Mouse (Mus musculus): ENCODE measurements around the gene Xylt2. TPM values are rescaled to one million over a fixed set of nuclear protein-coding genes. Genes with fewer than 3 reads are reported as not detected.
"Not testable (repeated sequence)": the region's sequence is repeated elsewhere in the genome, so short reads cannot be mapped to it uniquely, and the experiment has no call there.

Gene Xylt2
- polyA plus RNA-seq, 1 experiment from 2014 or later: 16.4 TPM

GRCm38 (mm10) chr11:94676308-94676707 is 1.0 kb downstream of the Xylt2 start:
- WGBS: 41% methylated on average over 4 of the region's 4 CpGs
- Histone ChIP-seq H3K36me3 (no peaks in the 10 kb centered on the region), H3K9ac (peak overlapping the region; percentile 96), H3K27me3 (replicated peaks) (no peaks in the 10 kb centered on the region), H3K4me2 (peak overlapping the region; percentile 88), H3K27ac (ENCODE audit: poor library complexity, severe bottlenecking) (no peak overlapping the region), H3K9me3 (replicated peaks) (no peaks in the 10 kb centered on the region), H3K4me1 (replicated peaks) (peaks cover 27% of the 10 kb centered on the region), H3K4me3 (peak overlapping the region; percentile 96)
- no peak for ATAC-seq (ENCODE audit: insufficient number of reproducible peaks, low FRiP score)

- peaks cover 27% of the 10 kb centered on the region for H3K4me1 ChIP-seq (replicated peaks)
- no peak for ATAC-seq (ENCODE audit: insufficient number of reproducible peaks, low FRiP score)
- peaks cover 6% of the 10 kb centered on the region for H3K36me3 ChIP-seq
- no peaks in the 10 kb centered on the region for H3K9me3 ChIP-seq (replicated peaks)
- peak overlapping the region; percentile 88; the same call in 1 of the 2 replicates for H3K4me2 ChIP-seq
- H3K27ac ChIP-seq (ENCODE audit: poor library complexity, severe bottlenecking): no peak overlapping the region
- no peak overlapping the region for H3K9ac ChIP-seq
- H3K27me3 ChIP-seq (replicated peaks): no peaks in the 10 kb centered on the region
- 79% methylated on average over 5 of the region's 5 CpGs for WGBS
- H3K4me3 ChIP-seq: no peak overlapping the region
These were observed 1.9 kb downstream of the Xylt2 start for GRCm38 (mm10) chr11:94675446-94675845.

- peaks cover 11% of the 10 kb centered on the region for H3K36me3 ChIP-seq
- H3K9me3 ChIP-seq (replicated peaks): no peaks in the 10 kb centered on the region
- no peaks in the 10 kb centered on the region for H3K27me3 ChIP-seq (replicated peaks)
- H3K9ac ChIP-seq: no peak overlapping the region
- no peak overlapping the region for H3K4me2 ChIP-seq
- peaks cover 27% of the 10 kb centered on the region for H3K4me1 ChIP-seq (replicated peaks)
- 74% methylated on average over 5 of the region's 5 CpGs for WGBS
- no peak for ATAC-seq (ENCODE audit: insufficient number of reproducible peaks, low FRiP score)
- no peak overlapping the region for H3K4me3 ChIP-seq
- no peak overlapping the region for H3K27ac ChIP-seq (ENCODE audit: poor library complexity, severe bottlenecking)
These were observed 2.3 kb downstream of the Xylt2 start for GRCm38 (mm10) chr11:94674984-94675383.

DNA sequence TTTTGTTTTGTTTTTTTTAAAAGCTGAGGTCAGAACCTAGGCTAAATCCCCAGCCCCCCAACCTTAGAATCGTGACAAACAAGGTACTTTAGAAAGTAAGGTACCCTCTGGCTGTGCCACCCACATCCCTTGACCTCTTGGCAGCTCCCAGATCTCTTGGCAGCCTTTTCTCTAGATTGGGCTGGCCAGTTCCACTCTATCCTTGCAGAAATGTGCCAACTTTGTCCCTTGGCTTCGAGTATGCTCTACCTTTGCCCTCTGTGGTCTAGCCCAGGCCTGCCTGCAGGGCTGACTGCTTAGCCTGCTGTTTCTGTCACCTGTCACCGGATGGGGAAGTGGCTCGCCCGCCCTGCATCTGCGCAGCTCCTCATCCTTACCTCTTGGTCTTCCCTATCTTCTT is 12.0 kb downstream of the Xylt2 start:
- H3K36me3 ChIP-seq: peaks cover 84% of the 10 kb centered on the region
- no peak overlapping the region for H3K4me2 ChIP-seq
- 88% methylated on average over 6 of the region's 6 CpGs for WGBS
- no peaks in the 10 kb centered on the region for H3K27me3 ChIP-seq (replicated peaks)
- H3K4me1 ChIP-seq (replicated peaks): no peaks in the 10 kb centered on the region
- no peak overlapping the region for H3K27ac ChIP-seq (ENCODE audit: poor library complexity, severe bottlenecking)
- no peak overlapping the region for H3K9ac ChIP-seq
- H3K4me3 ChIP-seq: no peak overlapping the region
- ATAC-seq (ENCODE audit: insufficient number of reproducible peaks, low FRiP score): no peak
- H3K9me3 ChIP-seq (replicated peaks): no peaks in the 10 kb centered on the region

GRCm38 (mm10) chr11:94661344-94661743 is 16.0 kb downstream of the Xylt2 start:
- ATAC-seq (ENCODE audit: insufficient number of reproducible peaks, low FRiP score): no peak
- peaks cover 78% of the 10 kb centered on the region for H3K36me3 ChIP-seq
- H3K9me3 ChIP-seq (replicated peaks): no peaks in the 10 kb centered on the region

DNA sequence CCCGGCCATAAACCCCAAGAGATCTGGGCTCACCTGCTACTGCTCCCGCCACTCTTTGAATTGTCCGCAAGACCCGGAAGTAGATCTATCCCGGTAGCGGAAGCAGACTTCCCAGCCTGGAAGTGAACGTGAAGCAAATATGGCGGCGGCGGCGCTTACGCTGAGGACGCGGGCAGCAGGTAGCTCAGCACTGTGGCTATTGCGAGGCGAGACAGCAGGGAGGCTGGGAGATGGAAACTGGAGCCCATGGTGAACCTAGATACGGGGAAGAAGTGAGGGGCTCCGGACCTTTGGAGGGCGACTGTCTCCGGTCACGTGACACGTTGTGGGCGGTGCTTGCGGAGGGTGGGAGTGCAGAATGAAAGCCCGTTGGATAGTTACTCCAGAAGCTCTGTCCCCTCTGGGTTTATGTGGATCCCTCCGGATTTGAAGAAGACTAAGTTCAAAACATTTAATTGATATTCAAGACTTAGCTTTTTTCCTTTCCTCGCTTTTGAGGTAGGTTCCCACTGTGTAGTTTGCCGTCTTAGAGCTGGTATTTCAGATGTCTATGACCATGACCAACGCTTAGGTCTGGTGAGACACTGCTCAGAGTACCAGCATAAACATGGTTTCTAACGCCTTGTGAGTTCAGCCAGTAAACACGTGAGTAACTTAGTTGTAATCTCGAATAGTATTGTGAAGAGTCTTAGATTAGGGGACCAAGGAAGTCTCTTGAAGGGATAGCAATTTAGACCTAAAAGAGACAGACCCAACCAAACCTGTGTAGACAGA is 23.5 kb downstream of the Xylt2 start, which contains the start of the genes Mrpl27 and Eme1:
Gene Mrpl27 (plus strand): TSS at position 105 of the 774 bp plus-strand sequence.
Gene Eme1 (minus strand): TSS at position 302 of the 774 bp plus-strand sequence.
- WGBS: under 1% methylated on average over 32 of the region's 32 CpGs
- H3K36me3 ChIP-seq: peaks cover 45% of the 10 kb centered on the region
- peak; percentile 88 for ATAC-seq (ENCODE audit: insufficient number of reproducible peaks, low FRiP score)

More at GRCm38 (mm10) chr11:94661344-94661743, 16.0 kb downstream of the Xylt2 start:
- no peak overlapping the region for H3K4me3 ChIP-seq
- H3K27me3 ChIP-seq (replicated peaks): no peaks in the 10 kb centered on the region
- 50% methylated on average over 1 of the region's 1 CpGs for WGBS
- H3K27ac ChIP-seq (ENCODE audit: poor library complexity, severe bottlenecking): no peak overlapping the region
- H3K9ac ChIP-seq: no peak overlapping the region
- no peak overlapping the region for H3K4me2 ChIP-seq
- H3K4me1 ChIP-seq (replicated peaks): no peaks in the 10 kb centered on the region

GRCm38 (mm10) chr11:94652973-94653372 is 24.3 kb downstream of the Xylt2 start:
- Histone ChIP-seq H3K36me3 (peaks cover 41% of the 10 kb centered on the region), H3K27ac (ENCODE audit: poor library complexity, severe bottlenecking) (no peak overlapping the region), H3K4me2 (peak overlapping the region; percentile 79), H3K4me1 (replicated peaks) (peaks cover 10% of the 10 kb centered on the region), H3K27me3 (replicated peaks) (no peaks in the 10 kb centered on the region), H3K4me3 (peak overlapping the region; percentile 79), H3K9ac (no peak overlapping the region), H3K9me3 (replicated peaks) (no peaks in the 10 kb centered on the region)
- 42% methylated on average over 8 of the region's 8 CpGs for WGBS
- no peak for ATAC-seq (ENCODE audit: insufficient number of reproducible peaks, low FRiP score)

More for the DNA sequence above, 23.5 kb downstream of the Xylt2 start, which contains the start of the genes Mrpl27 and Eme1:
- peak within 1 kb of the TSS; percentile 93 for H3K27ac ChIP-seq (ENCODE audit: poor library complexity, severe bottlenecking)
- H3K9me3 ChIP-seq (replicated peaks): no peaks in the 10 kb centered on the region
- peak within 1 kb of the TSS; percentile 79 for H3K4me2 ChIP-seq
- H3K9ac ChIP-seq: peak within 1 kb of the TSS; percentile 76
- H3K4me1 ChIP-seq (replicated peaks): peaks cover 10% of the 10 kb centered on the region
- H3K4me3 ChIP-seq: peak within 1 kb of the TSS; percentile 79
- H3K27me3 ChIP-seq (replicated peaks): no peaks in the 10 kb centered on the region

- H3K4me3 ChIP-seq; H3K27ac ChIP-seq (ENCODE audit: poor library complexity, severe bottlenecking); H3K9me3 ChIP-seq (replicated peaks); H3K9ac ChIP-seq; ATAC-seq (ENCODE audit: insufficient number of reproducible peaks, low FRiP score); H3K4me2 ChIP-seq; H3K27me3 ChIP-seq (replicated peaks): not testable (repeated sequence)
- 94% methylated on average over 7 of the region's 7 CpGs for WGBS
- Histone ChIP-seq H3K36me3 (peaks cover 44% of the 10 kb centered on the region), H3K4me1 (replicated peaks) (peaks cover 10% of the 10 kb centered on the region)
These were observed 26.1 kb downstream of the Xylt2 start for GRCm38 (mm10) chr11:94651241-94651640.

- H3K27me3 ChIP-seq (replicated peaks): no peaks in the 10 kb centered on the region
- H3K9ac ChIP-seq: no peak overlapping the region
- no peak overlapping the region for H3K4me3 ChIP-seq
- no peaks in the 10 kb centered on the region for H3K9me3 ChIP-seq (replicated peaks)
- H3K4me2 ChIP-seq: no peak overlapping the region
- no peak overlapping the region for H3K27ac ChIP-seq (ENCODE audit: poor library complexity, severe bottlenecking)
- peaks cover 90% of the 10 kb centered on the region for H3K36me3 ChIP-seq
- H3K4me1 ChIP-seq (replicated peaks): no peaks in the 10 kb centered on the region
- 90% methylated on average over 4 of the region's 4 CpGs for WGBS
- no peak for ATAC-seq (ENCODE audit: insufficient number of reproducible peaks, low FRiP score)
These were observed 30.9 kb downstream of the Xylt2 start for GRCm38 (mm10) chr11:94646457-94646856.

- Histone ChIP-seq H3K9ac (no peak overlapping the region; the same call in 1 of the 2 replicates), H3K4me2 (no peak overlapping the region), H3K36me3 (peaks cover 92% of the 10 kb centered on the region), H3K9me3 (replicated peaks) (no peaks in the 10 kb centered on the region), H3K4me1 (replicated peaks) (no peaks in the 10 kb centered on the region), H3K4me3 (no peak overlapping the region), H3K27ac (ENCODE audit: poor library complexity, severe bottlenecking) (no peak overlapping the region), H3K27me3 (replicated peaks) (no peaks in the 10 kb centered on the region)
- ATAC-seq (ENCODE audit: insufficient number of reproducible peaks, low FRiP score): no peak
- 89% methylated on average over 8 of the region's 8 CpGs for WGBS
These were observed 32.7 kb downstream of the Xylt2 start for GRCm38 (mm10) chr11:94644461-94645219.

DNA sequence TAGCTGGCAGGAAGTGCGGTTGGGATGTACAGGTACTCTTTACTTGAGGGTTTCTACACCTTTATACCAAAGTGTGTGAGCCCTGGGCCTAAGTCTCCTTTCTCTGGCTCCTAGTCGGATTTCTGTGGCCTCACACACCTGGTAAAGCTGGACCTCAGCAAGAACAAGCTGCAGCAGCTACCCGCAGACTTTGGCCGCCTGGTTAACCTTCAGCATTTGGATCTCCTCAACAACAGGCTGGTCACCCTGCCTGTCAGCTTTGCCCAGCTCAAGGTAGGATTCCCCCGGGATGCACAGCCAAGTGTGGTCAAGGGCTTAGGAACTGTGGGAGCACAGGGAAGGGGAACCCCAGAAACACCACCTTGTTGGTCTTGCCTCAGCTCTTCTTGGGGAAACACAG is 42.9 kb downstream of the Xylt2 start:
- Histone ChIP-seq H3K27me3 (replicated peaks) (no peaks in the 10 kb centered on the region), H3K4me1 (replicated peaks) (peaks cover 10% of the 10 kb centered on the region), H3K9me3 (replicated peaks) (no peaks in the 10 kb centered on the region), H3K36me3 (peaks cover 81% of the 10 kb centered on the region), H3K4me3 (no peak overlapping the region), H3K27ac (ENCODE audit: poor library complexity, severe bottlenecking) (no peak overlapping the region), H3K9ac (no peak overlapping the region), H3K4me2 (no peak overlapping the region)
- WGBS: 91% methylated on average over 5 of the region's 5 CpGs
- no peak for ATAC-seq (ENCODE audit: insufficient number of reproducible peaks, low FRiP score)
